Mouse (Mus musculus) heart, postnatal 0 days (tissue): ENCODE measurements around the gene Hmmr.

Source experiments
- CTCF ChIP-seq: IDR thresholded peaks from 2 replicates; pipeline ENCODE4 v1.5.1; 2016; ENCODE audit warnings: antibody characterized with exemption, control low read depth, low read depth
- EP300 ChIP-seq: IDR thresholded peaks from 2 replicates; pipeline ENCODE4 v1.6.1; 2016; ENCODE audit warnings: antibody characterized with exemption, low read depth

GRCm38 (mm10) chr11:40677169-40677568 is 56.1 kb downstream of the Hmmr start:
- peak; percentile 21; the same call in 1 of the 2 replicates for TF ChIP-seq CTCF
- no peak for TF ChIP-seq EP300
